Mouse (Mus musculus): ENCODE data around the gene C1s1. TPM values are rescaled to one million over a fixed set of nuclear protein-coding genes. Genes with fewer than 3 reads are reported as not detected.
A peak's percentile ranks its signal among the peaks of the same experiment; 100 is the strongest.
"Not testable (repeated sequence)": the region's sequence is repeated elsewhere in the genome, so short reads cannot be mapped to it uniquely, and the experiment has no call there.

The C1s1 gene
- polyA plus RNA-seq, 1 experiment from 2014 or later = 0.42 TPM

DNA sequence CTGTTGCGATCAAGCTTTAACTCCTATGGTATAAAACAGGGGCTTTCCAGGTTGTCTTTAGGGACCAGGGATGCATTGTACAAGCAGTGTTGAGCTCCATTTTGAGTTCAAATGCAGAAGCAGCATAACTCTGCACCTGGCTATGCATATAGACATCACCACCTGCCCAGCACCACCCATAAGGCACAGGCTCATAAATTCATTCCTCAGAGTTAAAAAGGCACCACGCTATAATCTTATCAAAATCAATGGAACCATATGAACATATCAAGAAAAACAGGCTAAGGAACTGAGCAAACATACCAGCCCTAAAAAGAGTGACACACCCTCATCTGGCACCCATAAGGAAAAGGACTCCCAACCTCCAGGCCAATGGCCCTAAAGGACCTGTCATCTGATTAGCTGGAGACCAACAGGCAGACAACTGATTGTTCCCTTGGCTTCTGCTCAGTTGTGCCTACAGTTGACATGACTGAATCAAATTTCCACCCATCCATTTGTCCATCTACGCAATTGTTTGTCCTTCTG lies 6.9 kb upstream of the C1s1 start:
- WGBS = 88% methylated on average over 3 of the region's 3 CpGs
- no peak overlapping the region for H3K27ac ChIP-seq
- H3K4me3 ChIP-seq = no peak overlapping the region
- no peaks in the 10 kb centered on the region for H3K4me1 ChIP-seq
- H3K9me3 ChIP-seq = peaks cover 12% of the 10 kb centered on the region; the same call in 1 of the 2 replicates
- no peak overlapping the region for H3K9ac ChIP-seq
- H3K36me3 ChIP-seq = no peaks in the 10 kb centered on the region
- no peak overlapping the region for H3K4me2 ChIP-seq (replicated peaks)
- H3K27me3 ChIP-seq (replicated peaks) = no peaks in the 10 kb centered on the region
- no peak for ATAC-seq (ENCODE audit: low FRiP score, low read depth)

DNA sequence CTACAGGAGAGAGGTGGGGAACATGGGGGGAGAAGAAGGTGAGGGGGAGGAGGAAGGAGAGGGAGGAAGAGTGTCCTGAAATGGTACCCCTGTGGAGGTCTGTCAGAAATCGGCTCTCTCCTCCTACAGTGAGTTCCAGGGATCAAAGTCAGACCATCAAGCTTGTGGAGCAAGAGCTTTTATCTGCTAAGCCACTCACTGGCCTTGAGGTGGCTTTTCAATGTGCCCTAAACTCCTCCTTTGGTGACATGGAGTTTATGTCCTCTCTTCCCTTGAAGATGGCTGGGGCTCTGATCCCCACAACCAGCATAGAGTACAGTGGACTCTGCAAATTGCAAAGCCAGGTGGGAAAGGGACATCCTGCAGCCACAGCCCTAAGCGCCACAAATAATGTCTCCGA lies 5.8 kb upstream of the C1s1 start:
- 91% methylated on average over 3 of the region's 3 CpGs for WGBS
- H3K9ac ChIP-seq; H3K27ac ChIP-seq; H3K4me3 ChIP-seq; H3K4me1 ChIP-seq; H3K4me2 ChIP-seq (replicated peaks); H3K27me3 ChIP-seq (replicated peaks); H3K36me3 ChIP-seq; ATAC-seq (ENCODE audit: low FRiP score, low read depth): not testable (repeated sequence)
- peaks cover 12% of the 10 kb centered on the region; the same call in 1 of the 2 replicates for H3K9me3 ChIP-seq

DNA sequence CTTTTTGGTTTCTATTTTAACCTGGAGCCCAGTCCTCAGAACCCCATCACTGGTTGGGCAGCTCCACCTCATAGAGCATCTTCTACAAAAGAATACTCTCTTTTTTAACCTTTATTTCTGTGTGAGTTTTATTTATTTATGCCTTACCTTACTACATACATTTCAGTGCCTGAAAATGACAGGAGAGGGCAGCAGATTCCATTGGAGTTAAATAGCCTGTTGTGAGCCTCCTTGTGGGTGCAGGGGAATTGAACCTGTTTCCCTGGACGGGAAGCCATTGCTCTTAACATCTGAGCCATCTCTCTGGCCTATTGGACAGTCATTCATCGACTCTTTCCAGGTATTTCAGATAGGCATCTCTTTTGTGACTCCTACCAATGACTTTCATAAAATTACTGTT lies 3.3 kb upstream of the C1s1 start:
- WGBS = 90% methylated on average over 2 of the region's 2 CpGs
- Histone ChIP-seq H3K4me1 (no peaks in the 10 kb centered on the region), H3K9ac (no peak overlapping the region)

DNA sequence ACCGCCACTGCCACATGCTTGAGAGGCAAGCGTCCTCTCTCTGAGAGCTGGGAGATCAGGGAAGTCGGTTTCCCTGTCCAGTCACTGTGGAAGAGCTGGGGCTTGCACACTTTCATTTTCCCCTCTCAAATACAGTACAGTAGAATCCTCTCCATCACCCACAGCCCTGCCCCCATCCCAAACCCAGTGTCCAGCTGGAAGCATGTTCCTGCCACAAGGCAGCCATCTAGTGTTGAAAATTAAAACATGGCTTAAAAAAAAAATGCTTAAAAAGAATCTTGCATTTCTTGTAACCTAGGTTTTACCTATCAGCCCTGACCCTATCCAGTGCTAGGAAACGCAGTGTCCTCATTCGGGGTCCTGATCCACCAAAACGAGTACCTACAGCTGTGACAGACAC lies 2.3 kb upstream of the C1s1 start:
- Histone ChIP-seq H3K4me1 (no peaks in the 10 kb centered on the region), H3K36me3 (no peaks in the 10 kb centered on the region), H3K9me3 (no peaks in the 10 kb centered on the region), H3K27ac (no peak overlapping the region), H3K27me3 (replicated peaks) (no peaks in the 10 kb centered on the region), H3K9ac (no peak overlapping the region), H3K4me3 (no peak overlapping the region), H3K4me2 (replicated peaks) (no peak overlapping the region)
- no peak for ATAC-seq (ENCODE audit: low FRiP score, low read depth)
- WGBS = 95% methylated on average over 6 of the region's 6 CpGs

More for the DNA sequence above, 3.3 kb upstream of the C1s1 start:
- H3K36me3 ChIP-seq = no peaks in the 10 kb centered on the region
- H3K27me3 ChIP-seq (replicated peaks) = no peaks in the 10 kb centered on the region
- peaks cover 4% of the 10 kb centered on the region; the same call in 1 of the 2 replicates for H3K9me3 ChIP-seq
- no peak overlapping the region for H3K27ac ChIP-seq
- H3K4me3 ChIP-seq = no peak overlapping the region
- no peak for ATAC-seq (ENCODE audit: low FRiP score, low read depth)
- no peak overlapping the region for H3K4me2 ChIP-seq (replicated peaks)

DNA sequence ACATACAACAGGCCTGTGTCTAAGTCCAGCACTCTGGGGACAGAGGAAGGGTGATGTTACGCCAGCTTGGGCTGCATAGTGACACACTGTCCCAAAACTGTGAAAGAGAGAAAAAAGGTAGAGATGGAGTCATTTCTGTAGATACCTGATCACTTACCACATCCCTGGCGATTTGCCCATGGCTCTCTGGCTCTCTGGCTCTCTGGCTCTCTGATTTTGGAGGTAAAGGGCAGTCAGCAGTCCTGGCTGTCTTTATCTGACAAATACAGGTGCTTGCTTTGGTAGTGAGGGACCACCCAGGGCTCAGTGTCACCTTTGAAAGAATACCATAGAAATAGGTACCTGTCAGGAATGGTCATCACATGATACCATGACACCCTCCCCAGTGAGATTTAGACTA lies 983 bp downstream of the C1s1 start:
- not testable (repeated sequence) for ATAC-seq (ENCODE audit: low FRiP score, low read depth); H3K4me1 ChIP-seq

DNA sequence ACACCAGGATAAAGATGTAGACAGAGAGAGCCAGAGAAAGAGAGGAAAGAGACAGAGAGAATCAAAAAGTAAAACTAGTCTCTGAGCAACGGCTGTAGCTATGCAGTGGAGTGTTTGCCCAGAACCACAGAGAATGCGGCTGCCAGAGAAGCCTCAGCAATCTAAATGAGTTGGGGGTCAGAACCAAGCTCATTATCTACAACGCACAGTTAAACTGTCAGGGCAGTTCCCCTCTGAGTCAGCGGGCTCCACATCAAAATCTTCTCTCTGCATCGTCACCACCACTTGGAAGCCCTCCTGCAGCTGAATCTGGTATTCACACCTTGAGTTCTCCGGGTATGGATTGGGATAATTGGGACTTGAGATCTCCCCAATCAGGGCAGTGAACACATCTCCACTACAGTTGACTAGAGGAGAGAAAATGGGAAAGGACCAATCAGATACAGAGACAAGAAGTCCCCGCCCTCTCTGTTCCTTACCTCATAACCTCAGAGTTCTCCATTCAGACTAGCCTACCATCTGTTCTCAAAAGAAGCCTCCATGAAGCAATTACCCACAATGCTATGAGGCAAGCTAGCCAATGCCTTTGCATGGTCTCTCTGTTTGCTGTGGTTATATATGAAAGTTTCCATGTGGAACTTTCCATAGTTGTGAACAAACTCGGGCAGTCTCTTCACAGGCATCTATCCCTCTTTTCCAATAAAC lies 5.9 kb downstream of the C1s1 start:
- not testable (repeated sequence) for H3K9me3 ChIP-seq; H3K36me3 ChIP-seq; H3K9ac ChIP-seq; ATAC-seq (ENCODE audit: low FRiP score, low read depth); H3K4me1 ChIP-seq; H3K4me3 ChIP-seq; H3K27me3 ChIP-seq (replicated peaks); H3K27ac ChIP-seq; H3K4me2 ChIP-seq (replicated peaks)
- WGBS = 83% methylated on average over 8 of the region's 8 CpGs

More for the DNA sequence above, 983 bp downstream of the C1s1 start:
- not testable (repeated sequence) for H3K4me2 ChIP-seq (replicated peaks); H3K27ac ChIP-seq; H3K4me3 ChIP-seq; H3K9ac ChIP-seq; H3K27me3 ChIP-seq (replicated peaks); H3K9me3 ChIP-seq; H3K36me3 ChIP-seq
- 76% methylated on average over 2 of the region's 2 CpGs for WGBS

DNA sequence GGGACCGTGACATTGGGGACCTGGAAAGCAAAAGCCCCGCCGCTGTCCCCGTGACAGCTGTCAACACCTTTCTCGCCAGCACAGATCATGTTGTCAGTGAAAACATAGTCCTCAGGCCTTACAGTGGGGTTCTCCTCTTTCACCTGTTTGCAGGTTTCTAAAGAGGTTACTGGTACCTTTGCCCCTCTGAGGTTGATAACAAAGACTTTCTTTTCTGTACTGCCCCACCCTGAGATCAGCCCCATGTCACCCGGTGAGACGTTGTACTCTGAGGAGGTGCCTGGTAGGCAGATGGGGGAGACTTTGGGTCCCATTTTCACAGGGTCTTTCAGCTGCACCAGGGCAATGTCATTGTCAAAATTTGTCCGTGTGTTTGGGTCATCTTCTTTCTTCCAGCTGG lies 11.1 kb downstream of the C1s1 start:
- WGBS = 89% methylated on average over 8 of the region's 8 CpGs
- H3K4me1 ChIP-seq = no peaks in the 10 kb centered on the region
- no peak overlapping the region for H3K4me2 ChIP-seq (replicated peaks)
- H3K36me3 ChIP-seq = no peaks in the 10 kb centered on the region
- no peak overlapping the region for H3K27ac ChIP-seq
- ATAC-seq (ENCODE audit: low FRiP score, low read depth) = no peak
- no peak overlapping the region for H3K9ac ChIP-seq
- H3K9me3 ChIP-seq = no peaks in the 10 kb centered on the region
- H3K4me3 ChIP-seq = no peak overlapping the region
- H3K27me3 ChIP-seq (replicated peaks) = no peaks in the 10 kb centered on the region

DNA sequence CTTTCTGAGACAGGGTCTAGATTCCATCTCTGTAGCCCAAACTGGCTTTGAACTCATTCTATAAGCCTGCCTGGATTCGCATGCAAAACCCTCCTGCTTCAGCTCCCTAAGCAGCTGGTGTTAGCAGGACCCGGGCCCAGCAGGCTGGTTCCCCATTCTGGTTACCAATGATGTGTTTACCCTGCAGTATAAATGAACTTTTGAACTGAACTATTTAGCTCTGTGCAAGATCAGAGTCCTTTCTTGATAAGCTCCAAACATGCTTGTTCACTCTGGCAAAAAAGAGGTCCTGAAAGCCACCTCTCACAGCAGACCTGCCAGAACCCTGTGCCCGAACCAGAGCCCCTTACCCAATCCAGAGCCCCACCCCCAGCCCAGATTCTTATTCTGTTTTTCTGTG lies 14.3 kb downstream of the C1s1 start:
- Histone ChIP-seq H3K4me1 (no peaks in the 10 kb centered on the region), H3K9me3 (no peaks in the 10 kb centered on the region), H3K27ac (no peak overlapping the region), H3K27me3 (replicated peaks) (no peaks in the 10 kb centered on the region), H3K4me2 (replicated peaks) (no peak overlapping the region), H3K4me3 (no peak overlapping the region), H3K36me3 (no peaks in the 10 kb centered on the region), H3K9ac (no peak overlapping the region)
- 80% methylated on average over 3 of the region's 3 CpGs for WGBS
- no peak for ATAC-seq (ENCODE audit: low FRiP score, low read depth)

DNA sequence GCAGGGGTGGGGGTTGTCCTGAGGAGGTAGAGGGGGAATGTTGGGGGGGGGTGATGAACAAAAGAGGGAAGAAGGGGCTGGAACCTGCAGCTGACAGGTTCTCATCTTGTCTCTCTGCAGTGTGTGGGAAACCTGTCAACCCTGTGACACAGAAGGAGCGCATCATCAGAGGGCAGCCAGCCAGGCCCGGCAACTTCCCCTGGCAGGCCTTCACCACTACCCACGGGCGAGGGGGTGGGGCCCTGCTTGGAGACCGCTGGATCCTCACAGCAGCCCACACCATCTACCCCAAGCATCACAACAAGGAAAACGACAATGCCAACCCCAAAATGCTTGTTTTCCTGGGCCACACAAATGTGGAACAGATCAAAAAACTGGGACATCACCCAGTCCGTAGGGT lies 20.1 kb downstream of the C1s1 start:
- H3K4me1 ChIP-seq; H3K9ac ChIP-seq; H3K4me2 ChIP-seq (replicated peaks); H3K27me3 ChIP-seq (replicated peaks); ATAC-seq (ENCODE audit: low FRiP score, low read depth); H3K27ac ChIP-seq; H3K4me3 ChIP-seq; H3K9me3 ChIP-seq; H3K36me3 ChIP-seq: not testable (repeated sequence)
- 67% methylated on average over 7 of the region's 7 CpGs for WGBS

DNA sequence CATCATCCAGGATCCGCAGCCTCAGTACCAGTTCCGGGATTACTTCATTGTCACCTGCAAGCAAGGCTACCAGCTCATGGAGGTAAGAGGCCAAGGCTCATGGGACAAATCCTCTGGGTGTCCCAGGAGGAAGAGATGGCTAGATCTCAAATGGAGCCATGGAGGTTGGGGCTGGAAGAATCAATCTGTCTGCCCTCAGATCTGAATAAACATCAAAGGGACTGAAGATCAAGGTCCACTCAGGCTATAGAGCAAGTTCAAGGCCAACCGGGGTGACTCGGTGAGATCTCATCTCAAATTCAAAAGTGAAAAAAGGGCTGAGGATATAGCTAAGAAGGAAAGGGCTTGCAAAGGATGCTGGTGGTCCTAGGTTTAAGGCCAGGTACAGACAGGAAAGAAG lies 24.4 kb downstream of the C1s1 start:
- H3K4me3 ChIP-seq; H3K27me3 ChIP-seq (replicated peaks); H3K27ac ChIP-seq; H3K9me3 ChIP-seq; ATAC-seq (ENCODE audit: low FRiP score, low read depth); H3K4me1 ChIP-seq; H3K9ac ChIP-seq; H3K36me3 ChIP-seq; H3K4me2 ChIP-seq (replicated peaks): not testable (repeated sequence)
- 88% methylated on average over 4 of the region's 4 CpGs for WGBS

DNA sequence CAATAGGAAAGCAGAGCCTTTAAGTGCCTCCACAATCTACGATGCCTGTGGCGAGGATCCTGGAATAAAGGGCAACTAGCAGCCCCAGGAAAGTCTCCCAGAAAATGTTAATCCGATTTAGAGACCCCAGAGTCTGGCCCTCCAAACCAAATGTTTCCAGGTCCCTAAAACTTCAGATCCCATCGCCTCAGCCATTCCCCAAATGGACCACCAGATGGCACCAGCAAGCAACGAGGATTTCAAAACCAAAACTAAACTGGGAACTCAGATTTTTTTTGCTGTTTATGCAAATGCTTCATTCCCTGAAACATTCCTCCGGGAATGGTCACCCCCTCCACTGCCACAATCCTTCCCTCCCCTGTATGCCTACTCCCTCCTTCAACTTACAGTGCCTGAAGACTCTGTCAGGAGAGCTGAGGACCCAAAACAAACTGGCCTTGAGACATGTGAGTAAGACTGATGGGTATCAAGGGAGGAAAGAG lies 29.8 kb downstream of the C1s1 start, which contains the start of gene C1ra:
TSS of gene C1ra (plus strand) at position 51 of the 482 bp plus-strand sequence.
- 14% methylated on average over 6 of the region's 6 CpGs for WGBS
- no peak within 1 kb of the TSS for H3K27ac ChIP-seq
- no peaks in the 10 kb centered on the region for H3K9me3 ChIP-seq
- ATAC-seq (ENCODE audit: low FRiP score, low read depth) = no peak
- no peaks in the 10 kb centered on the region for H3K4me1 ChIP-seq
- H3K36me3 ChIP-seq = no peaks in the 10 kb centered on the region
- H3K27me3 ChIP-seq (replicated peaks) = no peaks in the 10 kb centered on the region
- H3K4me2 ChIP-seq (replicated peaks) = peak within 1 kb of the TSS; percentile 42
- no peak within 1 kb of the TSS for H3K4me3 ChIP-seq
- H3K9ac ChIP-seq = no peak within 1 kb of the TSS

DNA sequence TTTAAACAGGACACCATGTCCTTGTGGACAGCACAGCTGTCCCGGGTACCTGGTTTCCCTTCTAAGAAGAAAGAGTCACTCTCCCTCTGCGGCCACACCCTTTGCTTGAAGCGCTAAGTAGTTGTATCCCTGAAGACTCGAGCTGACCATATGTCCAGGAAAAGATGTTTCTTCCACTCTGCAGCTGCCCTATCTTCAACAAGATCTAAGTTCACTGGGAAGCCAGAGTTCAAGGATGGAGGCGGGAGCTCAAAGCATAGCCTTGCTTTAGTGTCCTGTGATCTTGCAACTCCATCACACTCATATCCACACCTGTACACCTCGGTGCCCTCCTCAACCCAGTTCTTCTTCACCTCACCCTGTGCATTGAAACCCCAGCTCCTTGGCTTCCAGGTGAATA lies 30.2 kb downstream of the C1s1 start:
- no peak overlapping the region for H3K4me3 ChIP-seq
- H3K9me3 ChIP-seq = no peaks in the 10 kb centered on the region
- WGBS = 70% methylated on average over 6 of the region's 6 CpGs
- ATAC-seq (ENCODE audit: low FRiP score, low read depth) = no peak
- H3K4me1 ChIP-seq = no peaks in the 10 kb centered on the region
- no peak overlapping the region for H3K27ac ChIP-seq
- no peaks in the 10 kb centered on the region for H3K36me3 ChIP-seq
- no peak overlapping the region for H3K9ac ChIP-seq
- H3K27me3 ChIP-seq (replicated peaks) = no peaks in the 10 kb centered on the region
- H3K4me2 ChIP-seq (replicated peaks) = no peak overlapping the region

DNA sequence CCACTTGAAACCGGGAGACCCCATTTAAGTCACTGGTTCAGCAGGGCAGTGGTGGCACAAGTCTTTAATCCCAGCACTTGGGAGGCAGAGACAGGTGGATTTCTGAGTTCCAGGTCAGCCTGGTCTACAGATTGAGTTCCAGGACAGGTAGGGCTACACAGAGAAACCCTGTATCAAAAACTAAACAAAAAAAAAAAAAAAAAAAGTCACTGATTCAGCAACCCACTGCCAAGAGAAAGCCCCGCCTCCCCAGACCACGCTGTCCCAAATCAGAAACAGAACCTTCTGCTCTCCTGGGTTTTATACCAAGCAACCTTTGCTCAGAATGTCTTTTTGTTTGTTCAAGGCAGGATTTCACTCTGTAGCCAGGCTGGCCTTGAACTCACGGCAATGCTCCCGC lies 33.0 kb downstream of the C1s1 start:
- H3K36me3 ChIP-seq; H3K27ac ChIP-seq; ATAC-seq (ENCODE audit: low FRiP score, low read depth); H3K4me2 ChIP-seq (replicated peaks); H3K9me3 ChIP-seq; H3K4me1 ChIP-seq; H3K4me3 ChIP-seq; H3K9ac ChIP-seq; H3K27me3 ChIP-seq (replicated peaks): not testable (repeated sequence)
- WGBS = 91% methylated on average over 5 of the region's 5 CpGs

All from neural tube, embryonic 12.5 days (tissue).